Mouse (Mus musculus): ENCODE measurements around the gene Vmn1r87.

DNA sequence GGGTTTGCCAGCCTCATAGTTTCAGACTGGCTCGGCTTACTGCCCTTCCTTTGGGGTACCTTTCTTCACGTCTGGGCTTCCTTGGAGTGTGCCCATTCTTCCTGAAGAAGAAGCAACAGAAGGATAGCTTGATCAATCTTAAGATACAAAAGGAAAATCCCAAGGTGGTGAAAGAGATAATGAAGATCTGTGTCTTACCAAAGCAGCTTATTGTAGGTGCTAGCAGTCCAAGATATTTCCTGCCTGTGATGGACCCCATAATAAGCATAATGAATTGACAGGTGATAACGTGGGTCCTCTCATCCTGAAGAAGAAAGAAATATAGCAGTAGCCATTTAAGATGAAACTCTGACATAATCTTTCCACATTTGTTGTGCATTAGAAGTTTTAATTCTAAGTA is 44.9 kb downstream of the Vmn1r87 start, which contains the start of gene Vmn1r85:
- TF ChIP-seq CTCF (IDR thresholded peaks at IDR 0.05; ENCODE audit: low read depth) (no peak), EP300 (IDR thresholded peaks at IDR 0.05; ENCODE audit: low read depth) (no peak)
